Mouse (Mus musculus): ENCODE measurements at regions not wholly inside any gene's neighbourhood (a gene's known extent, or its start where the extent isn't known, plus 50 kb on each side); places are given as distances from the start of the nearest gene placed in this dataset.
A peak's percentile ranks its signal among the peaks of the same experiment; 100 is the strongest.

DNA sequence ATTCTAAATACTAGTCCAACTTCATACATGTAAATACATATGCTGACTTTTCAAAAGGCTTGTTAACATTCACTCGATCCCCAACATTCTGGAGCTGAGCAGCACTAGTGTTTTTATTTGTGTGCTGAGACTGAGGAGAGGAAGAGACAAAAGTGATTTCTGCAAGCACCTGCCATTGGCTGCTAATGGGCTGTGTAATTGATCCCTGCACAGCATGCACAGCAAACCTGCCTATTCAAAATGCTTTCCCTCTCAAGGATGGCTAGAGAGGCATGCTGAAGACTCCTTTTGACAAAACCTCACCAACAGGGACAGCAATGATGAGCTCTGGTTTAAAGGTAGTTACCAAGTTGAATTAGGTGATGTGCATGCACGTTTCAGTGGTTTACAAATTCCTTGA, 1059.4 kb upstream of the Gm10800 start:
- Histone ChIP-seq H3K27me3 (no peaks in the 10 kb centered on the region), H3K9ac (no peak overlapping the region), H3K4me1 (no peaks in the 10 kb centered on the region), H3K9me3 (replicated peaks) (no peaks in the 10 kb centered on the region), H3K36me3 (no peaks in the 10 kb centered on the region), H3K4me3 (no peak overlapping the region), H3K4me2 (replicated peaks) (no peak overlapping the region), H3K27ac (no peak overlapping the region)
- WGBS: 75% methylated on average over 2 of the region's 2 CpGs
- ATAC-seq (ENCODE audit: low FRiP score): no peak

DNA sequence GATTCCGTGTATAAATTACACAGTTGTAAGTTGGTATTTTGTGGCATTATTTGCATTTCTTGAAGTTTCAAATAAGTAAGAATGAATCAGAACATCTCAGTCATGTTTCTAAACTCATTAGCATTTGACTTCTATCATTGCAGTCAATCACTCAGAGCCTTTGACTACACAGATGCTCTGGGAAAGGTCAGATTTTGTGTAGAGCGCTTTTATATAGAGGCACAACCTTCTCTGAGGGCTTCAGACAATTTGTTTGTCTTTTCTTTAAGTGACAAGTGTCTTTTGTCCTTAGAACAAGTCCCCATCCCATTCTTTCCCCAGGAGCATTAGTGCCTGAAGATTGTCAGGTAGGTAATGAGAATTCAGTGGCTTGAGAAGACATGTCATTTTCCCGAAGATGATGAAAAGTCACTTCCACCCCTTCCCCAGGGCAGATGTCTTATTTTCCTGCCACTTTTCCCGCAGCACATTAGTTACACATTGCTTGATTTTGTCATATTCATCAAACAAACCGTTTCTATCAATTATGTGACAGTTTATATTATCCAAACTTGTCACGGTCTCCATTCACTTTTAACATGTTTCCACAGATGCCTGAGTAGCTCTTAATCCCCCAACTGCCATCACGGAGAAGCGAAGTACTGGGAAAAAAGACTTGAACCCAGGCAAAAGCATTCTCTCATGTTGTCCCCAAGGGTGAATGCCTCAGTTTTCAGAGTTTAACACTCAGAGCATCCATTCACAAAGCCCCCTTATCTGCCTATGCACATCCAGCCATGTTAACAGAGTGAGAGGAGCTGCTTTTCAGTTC, 1035.3 kb upstream of the Gm10800 start:
- H3K4me2 ChIP-seq (replicated peaks): no peak overlapping the region
- no peaks in the 10 kb centered on the region for H3K4me1 ChIP-seq
- H3K4me3 ChIP-seq: no peak overlapping the region
- peak; percentile 63; the same call in 1 of the 2 replicates for ATAC-seq (ENCODE audit: low FRiP score)
- 38% methylated on average over 8 of the region's 8 CpGs for WGBS
- no peak overlapping the region for H3K9ac ChIP-seq
- H3K9me3 ChIP-seq (replicated peaks): no peaks in the 10 kb centered on the region; the same call in 1 of the 2 replicates
- no peaks in the 10 kb centered on the region for H3K36me3 ChIP-seq
- H3K27me3 ChIP-seq: no peaks in the 10 kb centered on the region
- no peak overlapping the region for H3K27ac ChIP-seq

DNA sequence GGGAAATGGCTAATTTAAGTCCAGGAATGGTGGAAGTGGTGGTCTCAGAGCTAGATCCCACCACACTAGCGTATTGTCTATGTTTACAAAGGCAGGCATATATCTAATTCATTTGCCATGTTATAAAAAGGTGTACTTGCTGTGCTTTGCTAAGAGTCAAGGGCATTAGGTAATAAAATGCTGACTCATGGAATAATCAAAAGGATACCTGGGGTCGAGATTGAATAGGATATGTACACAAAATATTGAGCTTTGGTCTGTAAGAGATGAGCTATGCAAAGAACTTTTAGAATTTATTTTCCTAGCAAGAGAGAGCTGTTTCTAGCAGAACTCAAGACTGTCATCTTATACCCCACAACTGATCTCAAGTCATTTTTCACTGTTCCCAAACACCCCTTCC, 1025.6 kb upstream of the Gm10800 start:
- no peaks in the 10 kb centered on the region for H3K36me3 ChIP-seq
- no peak overlapping the region for H3K27ac ChIP-seq
- no peaks in the 10 kb centered on the region for H3K4me1 ChIP-seq
- no peak overlapping the region for H3K4me2 ChIP-seq (replicated peaks)
- no peak for ATAC-seq (ENCODE audit: low FRiP score)
- no peak overlapping the region for H3K9ac ChIP-seq
- WGBS: 78% methylated on average over 2 of the region's 2 CpGs
- H3K27me3 ChIP-seq: no peaks in the 10 kb centered on the region
- H3K4me3 ChIP-seq: no peak overlapping the region
- H3K9me3 ChIP-seq (replicated peaks): no peaks in the 10 kb centered on the region
